Mouse (Mus musculus) monocyte, adult 5-6 weeks (primary cell): Measurements from ENCODE around the gene Vdac1. TPM values are rescaled to one million over a fixed set of nuclear protein-coding genes. Genes with fewer than 3 reads are reported as not detected.

ENCODE experiments used
- ATAC-seq: fragments of 153-309, 156-312 bp; replicated peaks from 2 replicates; pipeline ENCODE4 v1.8.0; 2017; ENCODE audit warnings: mild to moderate bottlenecking; ENCODE audit not compliant: low TSS enrichment, insufficient number of reproducible peaks, severe bottlenecking, poor library complexity, low FRiP score
- total RNA-seq: library from RNA; stranded (forward); fragments of 200-1000, 200-491, 200-594 nt; gene quantifications from 3 replicates; pipeline ENCODE4 v1.2.3, GENCODE M21; 2017

Vdac1 gene
- total RNA-seq: 58.8 to 66.7 TPM (median 64.5 TPM) in 3 replicates

GRCm38 (mm10) chr11:52360471-52361277, at the start of gene Vdac1:
TSS of gene Vdac1 (plus strand) at chr11:52360860.
- peak; percentile 67 for ATAC-seq

GRCm38 (mm10) chr11:52314102-52314793, 46.4 kb upstream of the Vdac1 start:
- ATAC-seq: no peak

- peak; percentile 47; the same call in 1 of the 2 replicates for ATAC-seq
Observed at GRCm38 (mm10) chr11:52318445-52318844, 42.2 kb upstream of the Vdac1 start.

GRCm38 (mm10) chr11:52319664-52320063, 41.0 kb upstream of the Vdac1 start:
- ATAC-seq: no peak

GRCm38 (mm10) chr11:52320529-52320928, 40.1 kb upstream of the Vdac1 start:
- no peak for ATAC-seq

- no peak for ATAC-seq
Observed at GRCm38 (mm10) chr11:52321540-52321939, 39.1 kb upstream of the Vdac1 start.

- ATAC-seq: no peak
Observed at GRCm38 (mm10) chr11:52324442-52325367, 36.0 kb upstream of the Vdac1 start.

GRCm38 (mm10) chr11:52327313-52327712, 33.3 kb upstream of the Vdac1 start:
- no peak for ATAC-seq

- no peak for ATAC-seq
Observed at GRCm38 (mm10) chr11:52332421-52333118, 28.1 kb upstream of the Vdac1 start.

- ATAC-seq: no peak
Observed at GRCm38 (mm10) chr11:52333616-52334015, 27.0 kb upstream of the Vdac1 start.

- ATAC-seq: no peak
Observed at GRCm38 (mm10) chr11:52335263-52335662, 25.4 kb upstream of the Vdac1 start.

GRCm38 (mm10) chr11:52335924-52336323, 24.7 kb upstream of the Vdac1 start:
- no peak for ATAC-seq

- no peak for ATAC-seq
Observed at GRCm38 (mm10) chr11:52337651-52338295, 22.9 kb upstream of the Vdac1 start.

- ATAC-seq: no peak
Observed at GRCm38 (mm10) chr11:52338351-52338750, 22.3 kb upstream of the Vdac1 start.

- ATAC-seq: no peak
Observed at GRCm38 (mm10) chr11:52339098-52339497, 21.6 kb upstream of the Vdac1 start.

GRCm38 (mm10) chr11:52339512-52339911, 21.1 kb upstream of the Vdac1 start:
- ATAC-seq: no peak

- ATAC-seq: no peak
Observed at GRCm38 (mm10) chr11:52340123-52340864, 20.4 kb upstream of the Vdac1 start.
